Mouse (Mus musculus): ENCODE results near the gene Ncam1. TPM values are rescaled to one million over a fixed set of nuclear protein-coding genes. Genes with fewer than 3 reads are reported as not detected.

Gene Ncam1
- polyA plus RNA-seq, 1 experiment, result 7.2 TPM

DNA sequence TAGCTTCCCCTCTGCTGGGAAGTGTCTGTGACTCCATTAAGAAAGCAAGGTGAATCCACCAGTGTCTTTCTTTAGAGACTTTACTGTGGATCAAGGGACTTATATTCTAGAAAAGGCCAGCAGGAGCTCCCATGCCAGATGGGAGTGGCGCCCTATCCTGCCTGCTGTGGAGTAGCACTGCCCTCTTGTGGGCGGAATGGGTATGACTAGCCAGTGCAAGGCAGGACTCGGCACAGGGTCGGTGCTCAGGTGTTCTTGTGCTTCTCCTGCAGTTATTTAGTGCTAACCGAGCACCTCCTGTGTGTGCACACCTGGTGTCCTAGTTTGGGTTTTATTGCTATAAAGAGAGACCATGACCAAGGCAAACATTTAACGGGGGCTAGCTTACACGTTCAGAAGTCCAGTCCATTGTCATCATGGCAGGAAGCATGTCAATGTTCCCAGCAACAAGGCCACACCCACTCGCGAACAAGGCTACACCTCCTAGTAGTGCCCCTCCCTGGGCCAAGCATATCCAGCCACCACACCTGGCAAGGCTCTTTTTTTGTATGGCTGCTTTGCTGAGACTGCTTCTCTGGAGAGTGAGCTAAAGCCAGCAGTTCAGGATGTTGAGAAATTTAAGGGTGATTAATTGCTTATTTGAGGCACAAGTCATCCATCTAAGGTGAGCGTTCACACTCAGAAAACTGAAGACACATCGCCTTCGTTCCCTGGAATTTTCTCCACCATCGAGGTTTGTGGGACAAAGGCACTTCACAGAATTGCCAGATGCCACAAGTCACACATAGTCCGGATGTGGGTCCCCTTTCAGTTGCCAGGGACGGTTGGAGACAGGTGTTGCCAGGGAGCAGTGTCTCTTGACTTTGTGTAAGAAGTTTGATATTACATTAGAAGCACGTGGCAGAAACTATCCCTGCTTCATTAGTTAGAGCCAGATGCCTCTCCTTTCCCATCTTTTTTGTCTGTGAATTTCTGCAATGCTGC is 309.5 kb downstream of the Ncam1 start:
- Histone ChIP-seq H3K4me3 (ENCODE audit: low read depth, low read length) (no peak overlapping the region), H3K36me3 (ENCODE audit: control insufficient read depth, insufficient read depth, low read length, poor library complexity, severe bottlenecking) (no peaks in the 10 kb centered on the region)
- TF ChIP-seq POLR2A (IDR thresholded peaks at IDR 0.05; ENCODE audit: insufficient read depth, low read length) (no peak), CTCF (IDR thresholded peaks at IDR 0.05; ENCODE audit: low read depth, low read length) (peak; percentile 99), EP300 (IDR thresholded peaks at IDR 0.05; ENCODE audit: insufficient read depth, low read depth, low read length) (peak; percentile 55; the same call in 1 of the 2 replicates)

GRCm38 (mm10) chr9:49488258-49488657 is 310.5 kb downstream of the Ncam1 start:
- TF ChIP-seq EP300 (IDR thresholded peaks at IDR 0.05; ENCODE audit: insufficient read depth, low read depth, low read length), result no peak
- H3K36me3 ChIP-seq (ENCODE audit: control insufficient read depth, insufficient read depth, low read length, poor library complexity, severe bottlenecking), result no peaks in the 10 kb centered on the region

More for the DNA sequence above, 309.5 kb downstream of the Ncam1 start:
- no peaks in the 10 kb centered on the region for H3K4me1 ChIP-seq (ENCODE audit: control insufficient read depth, insufficient read depth, low read length)
- H3K9ac ChIP-seq (ENCODE audit: low read depth, poor library complexity, severe bottlenecking), result no peak overlapping the region
- H3K27me3 ChIP-seq (ENCODE audit: control insufficient read depth, insufficient read depth, low read length, poor library complexity, severe bottlenecking), result no peaks in the 10 kb centered on the region
- H3K9me3 ChIP-seq (replicated peaks; ENCODE audit: control insufficient read depth, insufficient read depth, low read length, poor library complexity, severe bottlenecking), result no peaks in the 10 kb centered on the region
- no peak overlapping the region for H3K27ac ChIP-seq (ENCODE audit: insufficient read depth, low read length)

GRCm38 (mm10) chr9:49487657-49487943 is 311.1 kb downstream of the Ncam1 start:
- no peak overlapping the region for H3K27ac ChIP-seq (ENCODE audit: insufficient read depth, low read length)
- no peaks in the 10 kb centered on the region for H3K36me3 ChIP-seq (ENCODE audit: control insufficient read depth, insufficient read depth, low read length, poor library complexity, severe bottlenecking)
- no peak for TF ChIP-seq CTCF (IDR thresholded peaks at IDR 0.05; ENCODE audit: low read depth, low read length)
- TF ChIP-seq POLR2A (IDR thresholded peaks at IDR 0.05; ENCODE audit: insufficient read depth, low read length), result no peak
- no peak for TF ChIP-seq EP300 (IDR thresholded peaks at IDR 0.05; ENCODE audit: insufficient read depth, low read depth, low read length)
- H3K9ac ChIP-seq (ENCODE audit: low read depth, poor library complexity, severe bottlenecking), result no peak overlapping the region
- H3K4me1 ChIP-seq (ENCODE audit: control insufficient read depth, insufficient read depth, low read length), result no peaks in the 10 kb centered on the region
- H3K4me3 ChIP-seq (ENCODE audit: low read depth, low read length), result no peak overlapping the region
- H3K27me3 ChIP-seq (ENCODE audit: control insufficient read depth, insufficient read depth, low read length, poor library complexity, severe bottlenecking), result no peaks in the 10 kb centered on the region
- no peaks in the 10 kb centered on the region for H3K9me3 ChIP-seq (replicated peaks; ENCODE audit: control insufficient read depth, insufficient read depth, low read length, poor library complexity, severe bottlenecking)

More at GRCm38 (mm10) chr9:49488258-49488657, 310.5 kb downstream of the Ncam1 start:
- H3K9me3 ChIP-seq (replicated peaks; ENCODE audit: control insufficient read depth, insufficient read depth, low read length, poor library complexity, severe bottlenecking), result no peaks in the 10 kb centered on the region
- H3K27me3 ChIP-seq (ENCODE audit: control insufficient read depth, insufficient read depth, low read length, poor library complexity, severe bottlenecking), result no peaks in the 10 kb centered on the region
- H3K4me3 ChIP-seq (ENCODE audit: low read depth, low read length), result no peak overlapping the region
- H3K4me1 ChIP-seq (ENCODE audit: control insufficient read depth, insufficient read depth, low read length), result no peaks in the 10 kb centered on the region
- no peak overlapping the region for H3K9ac ChIP-seq (ENCODE audit: low read depth, poor library complexity, severe bottlenecking)
- no peak overlapping the region for H3K27ac ChIP-seq (ENCODE audit: insufficient read depth, low read length)

DNA sequence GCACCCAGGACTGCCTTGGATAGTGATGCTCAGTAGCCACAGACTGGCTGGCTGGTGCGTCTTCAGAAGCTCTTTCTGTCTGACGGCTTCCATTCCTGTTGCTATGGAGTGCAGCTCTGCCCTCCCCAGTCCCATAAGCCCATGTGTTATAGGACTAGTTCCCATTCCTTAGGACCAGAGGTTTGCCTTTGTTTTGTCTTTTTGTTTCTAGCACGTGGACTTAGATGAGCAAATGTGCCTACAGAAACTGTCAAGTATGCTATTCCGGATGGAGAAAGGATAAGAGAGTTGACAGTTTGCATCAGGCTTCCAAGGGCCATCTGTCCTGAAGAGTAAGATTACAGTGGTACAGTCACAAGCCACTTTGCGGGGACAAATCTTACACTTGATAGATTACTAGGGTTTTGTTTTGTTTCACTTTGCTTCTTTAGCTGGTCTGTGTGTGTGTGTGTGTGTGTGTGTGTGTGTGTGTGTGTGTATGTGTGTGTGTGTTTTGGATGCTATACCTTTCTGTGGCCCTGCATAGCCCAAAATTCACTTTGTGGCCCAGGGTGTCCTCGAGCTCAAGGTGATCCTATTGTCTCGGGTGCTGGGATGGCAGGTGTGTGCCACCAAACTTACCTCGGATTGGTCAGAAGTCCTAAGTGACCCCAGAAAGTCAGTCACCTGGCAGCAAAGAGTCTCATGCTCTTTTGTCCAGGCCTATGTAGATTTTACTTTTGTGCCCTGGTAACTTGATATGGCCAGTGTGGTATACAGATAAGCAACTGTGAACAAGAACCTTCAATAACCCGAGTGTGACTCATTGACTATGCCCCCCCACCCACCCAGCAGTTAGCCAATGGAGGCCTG is 311.7 kb downstream of the Ncam1 start:
- no peaks in the 10 kb centered on the region for H3K36me3 ChIP-seq (ENCODE audit: control insufficient read depth, insufficient read depth, low read length, poor library complexity, severe bottlenecking)
- no peak overlapping the region for H3K27ac ChIP-seq (ENCODE audit: insufficient read depth, low read length)
- H3K9me3 ChIP-seq (replicated peaks; ENCODE audit: control insufficient read depth, insufficient read depth, low read length, poor library complexity, severe bottlenecking), result no peaks in the 10 kb centered on the region
- no peak for TF ChIP-seq EP300 (IDR thresholded peaks at IDR 0.05; ENCODE audit: insufficient read depth, low read depth, low read length)
- TF ChIP-seq CTCF (IDR thresholded peaks at IDR 0.05; ENCODE audit: low read depth, low read length), result no peak
- no peak for TF ChIP-seq POLR2A (IDR thresholded peaks at IDR 0.05; ENCODE audit: insufficient read depth, low read length)
- H3K27me3 ChIP-seq (ENCODE audit: control insufficient read depth, insufficient read depth, low read length, poor library complexity, severe bottlenecking), result no peaks in the 10 kb centered on the region
- H3K9ac ChIP-seq (ENCODE audit: low read depth, poor library complexity, severe bottlenecking), result no peak overlapping the region
- H3K4me1 ChIP-seq (ENCODE audit: control insufficient read depth, insufficient read depth, low read length), result no peaks in the 10 kb centered on the region
- no peak overlapping the region for H3K4me3 ChIP-seq (ENCODE audit: low read depth, low read length)

- TF ChIP-seq CTCF (IDR thresholded peaks at IDR 0.05; ENCODE audit: low read depth, low read length), result no peak
- TF ChIP-seq EP300 (IDR thresholded peaks at IDR 0.05; ENCODE audit: insufficient read depth, low read depth, low read length), result 0 out of 2 replicates have a peak, but pooled peaks have one; percentile 3
- no peak for TF ChIP-seq POLR2A (IDR thresholded peaks at IDR 0.05; ENCODE audit: insufficient read depth, low read length)
- no peaks in the 10 kb centered on the region for H3K27me3 ChIP-seq (ENCODE audit: control insufficient read depth, insufficient read depth, low read length, poor library complexity, severe bottlenecking)
- H3K27ac ChIP-seq (ENCODE audit: insufficient read depth, low read length), result no peak within 1 kb of the TSS
- H3K36me3 ChIP-seq (ENCODE audit: control insufficient read depth, insufficient read depth, low read length, poor library complexity, severe bottlenecking), result no peaks in the 10 kb centered on the region
- H3K9ac ChIP-seq (ENCODE audit: low read depth, poor library complexity, severe bottlenecking), result peak within 1 kb of the TSS; percentile 35
- no peaks in the 10 kb centered on the region for H3K9me3 ChIP-seq (replicated peaks; ENCODE audit: control insufficient read depth, insufficient read depth, low read length, poor library complexity, severe bottlenecking)
- peak within 1 kb of the TSS; percentile 78 for H3K4me3 ChIP-seq (ENCODE audit: low read depth, low read length)
- no peaks in the 10 kb centered on the region for H3K4me1 ChIP-seq (ENCODE audit: control insufficient read depth, insufficient read depth, low read length)
Measured at GRCm38 (mm10) chr9:49485892-49486311, 312.8 kb downstream of the Ncam1 start, which contains the start of gene Ttc12. TSS of gene Ttc12 (minus strand) at chr9:49486225.
